Mouse (Mus musculus) intestine, embryonic 15.5 days (tissue): ENCODE measurements around the gene Phactr3. TPM values are rescaled to one million over a fixed set of nuclear protein-coding genes. Genes with fewer than 3 reads are reported as not detected.
A peak's percentile ranks its signal among the peaks of the same experiment; 100 is the strongest.

Source experiments
- ATAC-seq: fragments of 200-750 bp; cut with Nextera tagmentation; 2 replicates; pipeline ENCODE4 v1.8.0; 2017; ENCODE audit warnings: moderate TSS enrichment, moderate library complexity
- H3K27ac ChIP-seq: fragments of 300-500 bp; sonication (generic); 2 replicates; pipeline ENCODE4 v1.5.1; 2015; ENCODE audit warnings: mild to moderate bottlenecking, inconsistent platforms
- H3K27me3 ChIP-seq: fragments of 300-500 bp; sonication (generic); replicated peaks from 2 replicates; pipeline ENCODE4 v1.6.1; 2015; ENCODE audit warnings: inconsistent platforms
- H3K36me3 ChIP-seq: fragments of 300-500 bp; sonication (generic); 2 replicates; pipeline ENCODE4 v1.6.1; 2015; ENCODE audit warnings: inconsistent platforms
- H3K4me1 ChIP-seq: fragments of 300-500 bp; sonication (generic); replicated peaks from 2 replicates; pipeline ENCODE4 v1.6.1; 2015; ENCODE audit warnings: inconsistent platforms
- H3K4me2 ChIP-seq: fragments of 300-500 bp; sonication (generic); replicated peaks from 2 replicates; pipeline ENCODE4 v1.6.1; 2015; ENCODE audit warnings: mild to moderate bottlenecking, inconsistent platforms
- H3K4me3 ChIP-seq: fragments of 300-500 bp; sonication (generic); replicated peaks from 2 replicates; pipeline ENCODE4 v1.5.1; 2015; ENCODE audit warnings: inconsistent platforms
- H3K9ac ChIP-seq: fragments of 300-500 bp; sonication (generic); 2 replicates; pipeline ENCODE4 v1.6.1; 2015; ENCODE audit warnings: inconsistent platforms
- H3K9me3 ChIP-seq: fragments of 300-500 bp; sonication (generic); 2 replicates; pipeline ENCODE4 v1.6.1; 2016; ENCODE audit warnings: inconsistent platforms
- WGBS: fragments of 180-500 bp; shearing (Covaris S2); methylation state at CpG from one replicate; pipeline ENCODE4 v1.1.7; 2015; 5-methylcytosine and 5-hydroxymethylcytosine counted together
- polyA plus RNA-seq: library from polyadenylated mRNA; unstranded; fragments of >200 nt; fragmentation: Nextera tagmentation; extraction: Ambion mirVana; gene quantifications from 2 replicates; pipeline ENCODE4 v1.2.1, GENCODE M21; 2015

Gene Phactr3
- polyA plus RNA-seq, 1 experiment from 2014 or later = 3.4 TPM

GRCm38 (mm10) chr2:178125427-178125826 is 6.7 kb downstream of the Phactr3 start:
- Histone ChIP-seq H3K9ac (no peak overlapping the region), H3K4me2 (no peak overlapping the region), H3K4me3 (no peak overlapping the region), H3K9me3 (no peaks in the 10 kb centered on the region), H3K4me1 (no peaks in the 10 kb centered on the region), H3K36me3 (no peaks in the 10 kb centered on the region), H3K27ac (no peak overlapping the region), H3K27me3 (no peaks in the 10 kb centered on the region)
- ATAC-seq = no peak
- WGBS = 88% methylated on average over 8 of the region's 8 CpGs

DNA sequence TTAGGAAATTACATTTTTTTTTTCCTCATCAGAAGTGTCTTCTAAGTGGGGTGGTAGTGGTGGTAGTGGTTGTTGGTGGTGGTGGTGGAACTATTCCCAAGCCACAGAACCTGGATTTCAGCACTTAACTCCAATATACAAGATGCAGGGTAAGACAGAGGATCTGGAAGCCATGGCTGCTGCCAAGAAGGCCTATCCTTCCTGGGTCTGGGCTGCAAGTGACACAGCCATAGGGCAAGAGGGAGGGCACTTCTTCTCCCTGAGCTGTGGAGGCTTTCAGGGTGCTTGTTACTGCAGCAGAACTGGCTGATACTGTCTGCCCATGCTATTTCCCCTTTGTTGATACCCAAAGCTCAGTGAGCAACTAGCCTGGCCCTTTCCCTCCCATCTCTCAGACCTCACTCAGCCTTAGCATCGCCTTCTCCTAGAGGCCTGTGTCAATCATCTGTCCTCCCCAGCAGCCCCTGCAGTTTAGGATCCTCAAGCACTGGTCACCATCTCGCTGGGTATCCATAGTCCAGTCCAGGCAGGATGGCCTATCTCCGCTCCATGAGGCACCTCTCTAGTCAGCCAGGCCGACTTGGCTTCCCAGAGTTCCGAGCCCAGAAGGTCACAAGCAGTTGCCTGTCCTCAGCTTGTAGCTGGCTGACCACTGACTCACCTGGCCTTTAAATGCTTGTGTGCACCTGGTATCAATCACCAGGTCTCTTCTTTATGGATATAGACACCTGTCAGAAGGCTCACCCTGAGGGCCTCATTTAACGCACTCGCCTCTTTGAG is 7.5 kb downstream of the Phactr3 start:
- 89% methylated on average over 7 of the region's 7 CpGs for WGBS
- H3K4me1 ChIP-seq = no peaks in the 10 kb centered on the region
- H3K4me2 ChIP-seq = no peak overlapping the region
- no peak overlapping the region for H3K9ac ChIP-seq
- H3K27ac ChIP-seq = no peak overlapping the region
- ATAC-seq = no peak
- H3K36me3 ChIP-seq = no peaks in the 10 kb centered on the region
- no peak overlapping the region for H3K4me3 ChIP-seq
- no peaks in the 10 kb centered on the region for H3K9me3 ChIP-seq
- no peaks in the 10 kb centered on the region for H3K27me3 ChIP-seq

GRCm38 (mm10) chr2:178128594-178128993 is 9.8 kb downstream of the Phactr3 start:
- 69% methylated on average over 5 of the region's 5 CpGs for WGBS
- no peaks in the 10 kb centered on the region for H3K4me1 ChIP-seq
- H3K4me2 ChIP-seq = no peak overlapping the region
- no peak overlapping the region for H3K4me3 ChIP-seq
- no peaks in the 10 kb centered on the region for H3K36me3 ChIP-seq
- ATAC-seq = no peak
- H3K9me3 ChIP-seq = no peaks in the 10 kb centered on the region
- H3K27ac ChIP-seq = no peak overlapping the region
- H3K9ac ChIP-seq = no peak overlapping the region
- no peaks in the 10 kb centered on the region for H3K27me3 ChIP-seq

DNA sequence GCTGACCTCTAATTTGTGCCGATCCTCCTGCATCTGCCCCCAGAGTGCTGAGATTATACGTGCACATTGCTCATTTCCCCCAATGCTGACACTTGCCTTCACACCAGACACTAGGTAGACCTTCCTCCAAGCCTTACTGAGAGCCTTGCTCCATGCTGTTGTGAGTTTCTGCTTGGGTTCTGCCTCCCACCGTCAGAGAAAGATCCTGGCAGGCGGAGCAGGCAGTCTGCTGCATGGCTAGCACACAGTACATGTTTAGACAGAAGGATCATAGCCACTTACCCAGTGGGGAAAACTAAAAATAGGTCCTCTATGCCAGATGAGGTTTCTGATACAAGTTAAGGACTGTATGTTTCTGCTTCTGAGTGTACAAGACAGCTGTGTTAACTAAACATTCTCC is 10.4 kb downstream of the Phactr3 start:
- Histone ChIP-seq H3K4me2 (no peak overlapping the region), H3K4me3 (no peak overlapping the region), H3K9me3 (no peaks in the 10 kb centered on the region), H3K4me1 (no peaks in the 10 kb centered on the region), H3K27ac (no peak overlapping the region), H3K36me3 (no peaks in the 10 kb centered on the region), H3K27me3 (no peaks in the 10 kb centered on the region), H3K9ac (no peak overlapping the region)
- no peak for ATAC-seq
- 56% methylated on average over 4 of the region's 4 CpGs for WGBS

- H3K4me3 ChIP-seq = no peak overlapping the region
- no peak for ATAC-seq
- WGBS = 74% methylated on average over 2 of the region's 2 CpGs
- no peaks in the 10 kb centered on the region for H3K4me1 ChIP-seq
- H3K9ac ChIP-seq = no peak overlapping the region
- no peaks in the 10 kb centered on the region for H3K36me3 ChIP-seq
- H3K27me3 ChIP-seq = no peaks in the 10 kb centered on the region
- no peak overlapping the region for H3K27ac ChIP-seq
- no peak overlapping the region for H3K4me2 ChIP-seq
- H3K9me3 ChIP-seq = no peaks in the 10 kb centered on the region
These were observed 10.9 kb downstream of the Phactr3 start for GRCm38 (mm10) chr2:178129676-178130075.

GRCm38 (mm10) chr2:178130536-178130935 is 11.8 kb downstream of the Phactr3 start:
- WGBS = 83% methylated on average over 5 of the region's 5 CpGs
- H3K27ac ChIP-seq = no peak overlapping the region
- no peak overlapping the region for H3K4me3 ChIP-seq
- no peaks in the 10 kb centered on the region for H3K9me3 ChIP-seq
- H3K9ac ChIP-seq = no peak overlapping the region
- no peaks in the 10 kb centered on the region for H3K4me1 ChIP-seq
- no peaks in the 10 kb centered on the region for H3K27me3 ChIP-seq
- no peak for ATAC-seq
- no peaks in the 10 kb centered on the region for H3K36me3 ChIP-seq
- no peak overlapping the region for H3K4me2 ChIP-seq

DNA sequence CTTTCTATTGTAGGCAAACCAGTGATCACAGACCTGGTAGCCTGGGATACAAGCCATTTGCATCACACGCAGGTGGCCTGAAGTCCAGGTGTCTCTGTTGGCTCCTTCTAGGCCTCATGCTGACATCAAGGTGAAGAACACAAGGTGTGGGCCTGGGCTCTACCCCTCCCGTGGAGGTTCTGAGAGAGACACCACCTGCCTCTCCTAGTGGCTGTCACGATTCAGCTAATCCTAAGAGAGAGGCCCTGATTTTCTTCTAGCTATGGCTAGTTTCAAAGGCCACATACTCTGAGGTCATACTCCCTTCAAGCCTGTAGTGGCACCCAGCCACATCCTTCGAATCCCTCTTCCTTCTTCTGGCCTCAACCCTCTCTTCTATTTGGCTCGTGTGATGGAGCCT is 12.2 kb downstream of the Phactr3 start:
- no peaks in the 10 kb centered on the region for H3K4me1 ChIP-seq
- no peaks in the 10 kb centered on the region for H3K36me3 ChIP-seq
- H3K9me3 ChIP-seq = no peaks in the 10 kb centered on the region
- no peak overlapping the region for H3K4me3 ChIP-seq
- no peak overlapping the region for H3K4me2 ChIP-seq
- ATAC-seq = no peak
- H3K9ac ChIP-seq = no peak overlapping the region
- no peaks in the 10 kb centered on the region for H3K27me3 ChIP-seq
- 76% methylated on average over 5 of the region's 5 CpGs for WGBS
- H3K27ac ChIP-seq = no peak overlapping the region

- H3K4me2 ChIP-seq = no peak overlapping the region
- no peak for ATAC-seq
- H3K4me1 ChIP-seq = no peaks in the 10 kb centered on the region
- no peak overlapping the region for H3K4me3 ChIP-seq
- H3K27ac ChIP-seq = no peak overlapping the region
- no peak overlapping the region for H3K9ac ChIP-seq
- H3K9me3 ChIP-seq = no peaks in the 10 kb centered on the region
- no peaks in the 10 kb centered on the region for H3K36me3 ChIP-seq
- WGBS = 86% methylated on average over 5 of the region's 5 CpGs
- H3K27me3 ChIP-seq = no peaks in the 10 kb centered on the region
These were observed 13.0 kb downstream of the Phactr3 start for GRCm38 (mm10) chr2:178131606-178132365.

DNA sequence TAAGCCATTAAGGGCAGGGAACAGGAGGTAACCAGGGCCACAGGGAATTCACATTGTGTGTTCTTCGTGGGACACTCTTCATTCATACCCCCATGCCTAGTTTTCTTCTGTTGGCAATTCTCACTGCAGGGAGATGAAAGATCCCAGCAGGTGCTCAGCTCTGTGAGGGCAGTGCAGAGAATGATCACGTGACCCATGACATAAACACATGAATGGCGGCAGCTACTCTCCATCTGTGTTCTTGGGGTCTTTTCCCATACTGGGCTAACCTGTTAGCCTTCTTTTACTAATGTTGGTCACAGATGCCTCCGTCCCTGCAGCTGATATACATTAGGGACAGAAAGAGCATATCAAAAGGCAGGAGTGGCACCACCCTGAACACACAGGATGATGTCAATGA is 16.9 kb downstream of the Phactr3 start:
- H3K4me1 ChIP-seq = no peaks in the 10 kb centered on the region
- H3K36me3 ChIP-seq = no peaks in the 10 kb centered on the region
- H3K9me3 ChIP-seq = no peaks in the 10 kb centered on the region
- no peak overlapping the region for H3K27ac ChIP-seq
- WGBS = 42% methylated on average over 4 of the region's 4 CpGs
- no peaks in the 10 kb centered on the region; the same call in 1 of the 2 replicates for H3K27me3 ChIP-seq
- H3K4me3 ChIP-seq = no peak overlapping the region
- no peak overlapping the region for H3K4me2 ChIP-seq
- no peak for ATAC-seq
- H3K9ac ChIP-seq = no peak overlapping the region

DNA sequence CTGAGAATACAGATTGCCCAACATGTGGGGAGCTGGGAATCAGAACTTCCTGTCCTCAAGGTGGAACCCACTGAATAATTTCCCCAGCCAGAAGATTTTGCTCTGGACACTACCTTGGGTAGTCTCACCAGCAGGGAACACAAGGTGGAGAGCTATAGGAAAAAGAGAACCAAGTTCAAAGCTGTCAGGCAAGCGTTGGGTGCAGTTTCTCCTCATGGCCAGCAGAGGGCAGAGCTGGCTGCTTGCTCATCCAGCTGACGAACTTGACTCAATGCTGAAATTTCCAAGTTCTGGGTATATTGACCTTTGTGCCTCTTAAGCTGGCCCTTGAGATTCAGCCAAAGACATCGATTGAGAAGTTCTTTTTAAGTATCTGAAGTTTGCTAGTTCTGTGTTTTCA is 18.7 kb downstream of the Phactr3 start:
- Histone ChIP-seq H3K36me3 (no peaks in the 10 kb centered on the region), H3K4me2 (no peak overlapping the region), H3K9me3 (no peaks in the 10 kb centered on the region), H3K4me1 (0 out of 2 replicates have a peak, but pooled peaks cover 5% of the 10 kb centered on the region), H3K9ac (no peak overlapping the region), H3K27me3 (peaks cover 8% of the 10 kb centered on the region), H3K27ac (no peak overlapping the region), H3K4me3 (no peak overlapping the region)
- ATAC-seq = no peak
- WGBS = 5% methylated on average over 3 of the region's 3 CpGs

DNA sequence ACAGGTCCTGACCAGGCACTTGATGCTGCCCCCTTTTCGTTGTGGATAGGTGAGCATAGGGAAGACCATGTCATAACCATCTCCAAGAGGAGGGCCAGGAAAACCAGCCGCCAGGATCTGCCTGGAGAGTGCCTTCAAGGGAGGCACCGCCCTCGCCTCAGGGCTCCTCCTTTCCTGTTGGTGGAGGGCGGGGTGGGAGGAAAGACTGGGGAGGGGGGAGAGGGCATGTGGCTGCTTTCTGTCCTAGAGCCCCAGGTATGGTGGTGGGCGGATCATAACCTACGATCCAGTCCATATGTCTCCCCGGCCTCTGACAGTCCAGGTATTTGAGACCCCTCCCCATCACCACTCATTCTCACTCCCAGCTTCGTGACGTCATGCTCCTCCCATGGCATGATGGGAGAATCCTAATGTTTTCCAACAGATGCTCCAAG is 22.7 kb downstream of the Phactr3 start:
- H3K4me1 ChIP-seq = 0 out of 2 replicates have a peak, but pooled peaks cover 5% of the 10 kb centered on the region
- H3K36me3 ChIP-seq = no peaks in the 10 kb centered on the region
- no peak overlapping the region for H3K9ac ChIP-seq
- H3K4me3 ChIP-seq = no peak overlapping the region
- no peak overlapping the region for H3K27ac ChIP-seq
- H3K9me3 ChIP-seq = no peaks in the 10 kb centered on the region
- WGBS = 5% methylated on average over 10 of the region's 10 CpGs
- 0 out of 2 replicates have a peak overlapping the region, but pooled peaks have one; percentile 51 for H3K4me2 ChIP-seq
- peak; percentile 41; the same call in 1 of the 2 replicates for ATAC-seq
- H3K27me3 ChIP-seq = peaks cover 18% of the 10 kb centered on the region

DNA sequence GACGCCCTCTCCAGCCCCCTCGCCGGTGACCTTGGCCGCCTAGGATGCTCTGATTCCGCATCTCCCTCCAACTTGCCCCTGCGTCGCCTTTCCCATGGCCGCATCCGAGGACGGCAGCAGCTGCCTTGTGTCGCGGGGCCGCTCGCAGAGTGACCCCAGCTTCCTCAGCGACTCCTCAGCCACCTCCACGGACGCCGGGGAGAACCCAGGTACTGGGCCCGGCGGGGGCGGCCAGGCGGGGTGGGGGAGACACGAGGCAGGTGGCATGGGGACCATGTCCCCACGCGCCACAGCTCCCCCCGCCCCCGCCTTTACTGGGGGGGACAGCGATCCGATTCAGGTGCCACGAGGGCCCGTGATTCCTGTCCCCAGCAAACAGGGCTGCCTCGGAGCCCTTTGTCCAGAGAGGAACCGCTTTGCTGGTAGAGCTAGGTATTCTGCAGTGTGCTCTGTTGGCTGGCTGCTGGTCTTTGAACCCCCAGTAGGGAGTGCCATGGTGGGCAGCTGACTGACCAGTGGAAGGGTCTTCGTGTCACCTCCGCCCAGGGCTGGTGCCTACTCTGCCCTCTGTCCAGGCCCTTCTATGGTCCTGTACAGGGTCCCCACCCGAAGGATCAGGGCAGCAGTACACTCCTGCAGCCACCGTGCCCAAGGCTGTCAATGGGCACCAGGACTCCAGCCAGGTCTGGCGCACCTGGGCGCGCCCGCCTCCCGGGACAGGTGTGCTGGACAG is 23.7 kb downstream of the Phactr3 start:
- Histone ChIP-seq H3K9ac (peak overlapping the region; percentile 13; the same call in 1 of the 2 replicates), H3K4me2 (peak overlapping the region; percentile 51)
- ATAC-seq = 0 out of 2 replicates have a peak, but pooled peaks have one; percentile 22

More for the DNA sequence above, 23.7 kb downstream of the Phactr3 start:
- peak overlapping the region; percentile 24 for H3K4me3 ChIP-seq
- 0 out of 2 replicates have a peak, but pooled peaks cover 5% of the 10 kb centered on the region for H3K4me1 ChIP-seq
- no peaks in the 10 kb centered on the region for H3K36me3 ChIP-seq
- WGBS = 10% methylated on average over 42 of the region's 42 CpGs
- no peak overlapping the region for H3K27ac ChIP-seq
- no peaks in the 10 kb centered on the region for H3K9me3 ChIP-seq
- peaks cover 18% of the 10 kb centered on the region for H3K27me3 ChIP-seq
